Mouse (Mus musculus) natural killer cell, adult 2 months (primary cell): ENCODE data around the gene Gm26938.

Experiments
- DNase-seq, 2 experiments: peaks; one replicate each; pipeline ENCODE4 v3.0.0; 2022; ENCODE audit warnings: low spot score in 2 of 2

Gm26938 gene

DNA sequence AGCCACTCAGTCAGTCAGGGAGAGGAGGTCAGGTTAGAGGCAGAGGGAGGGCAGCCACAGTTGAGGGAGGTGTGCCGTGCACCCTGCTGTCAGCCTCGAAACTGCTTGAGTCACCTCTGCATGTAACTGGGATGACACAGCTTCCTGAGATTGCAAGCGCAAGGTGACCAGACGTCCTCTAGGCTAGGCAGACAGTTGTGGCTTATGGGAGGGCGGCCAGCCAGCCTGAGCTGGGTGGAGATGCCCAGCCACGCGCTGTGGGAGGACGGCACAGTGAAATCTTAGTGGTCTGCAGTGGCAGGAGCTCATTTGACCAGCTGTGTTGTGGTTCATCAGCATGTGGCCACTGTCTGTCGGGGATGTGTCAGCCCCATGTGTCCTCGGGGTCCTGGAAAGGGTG lies 31.3 kb downstream of the Gm26938 start:
- peak; percentile 78 to 87 for DNase-seq

DNA sequence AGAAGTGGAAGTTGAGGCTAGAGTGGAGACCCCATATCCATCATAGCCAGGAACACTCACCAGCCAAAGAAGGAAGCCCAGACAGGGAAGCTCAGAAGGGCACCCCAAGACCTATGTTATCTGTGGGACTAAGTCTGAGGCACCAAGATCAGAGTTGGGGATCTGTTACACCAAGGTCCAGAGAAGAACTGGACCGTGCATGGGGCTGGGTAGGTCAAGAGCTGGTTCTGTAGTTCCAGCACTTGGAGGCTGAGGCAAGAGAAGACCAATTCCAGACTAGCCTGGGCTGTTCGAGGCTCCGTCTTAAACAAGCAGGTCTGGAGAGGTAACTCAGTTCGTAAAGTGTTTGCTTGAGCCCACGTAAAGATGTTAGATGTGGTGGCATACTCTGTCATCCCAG lies 32.1 kb downstream of the Gm26938 start:
- no peak for DNase-seq

DNA sequence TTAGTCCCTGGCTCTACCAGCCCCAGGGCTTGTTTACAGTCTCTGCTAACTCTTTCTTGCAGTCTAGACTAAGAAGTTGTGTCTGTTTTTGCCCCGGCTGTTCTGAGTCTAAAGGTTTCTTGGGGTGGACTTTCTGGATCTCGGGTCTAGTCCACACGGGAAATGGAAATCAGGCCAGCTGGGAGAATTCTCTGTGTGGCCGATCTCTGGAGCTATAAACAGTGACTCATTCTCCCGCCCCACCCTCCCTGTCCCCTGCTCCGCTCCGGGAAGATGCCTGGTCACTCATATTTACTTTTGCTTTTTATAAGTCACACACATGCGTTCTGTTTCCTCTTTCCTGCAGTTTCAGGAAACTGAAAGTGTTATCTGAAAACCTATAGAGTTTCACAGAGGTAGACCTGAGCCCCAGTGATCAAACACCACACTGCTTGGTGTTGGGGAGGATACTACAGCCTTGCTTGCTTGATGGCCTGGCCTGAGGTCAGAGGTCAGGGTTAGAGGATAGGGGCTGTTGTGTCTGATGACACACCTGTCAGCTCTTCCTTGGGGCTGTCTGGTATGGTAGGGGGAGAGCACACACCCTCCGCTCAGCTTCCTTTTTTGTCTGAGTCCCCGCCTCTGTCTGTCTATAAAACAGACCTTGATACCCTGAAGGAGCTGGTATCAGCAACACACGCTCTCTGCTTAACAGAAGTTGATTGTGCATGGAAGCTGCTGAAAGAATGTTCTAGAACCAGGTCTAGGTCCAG lies 32.7 kb downstream of the Gm26938 start:
- no peak for DNase-seq

DNA sequence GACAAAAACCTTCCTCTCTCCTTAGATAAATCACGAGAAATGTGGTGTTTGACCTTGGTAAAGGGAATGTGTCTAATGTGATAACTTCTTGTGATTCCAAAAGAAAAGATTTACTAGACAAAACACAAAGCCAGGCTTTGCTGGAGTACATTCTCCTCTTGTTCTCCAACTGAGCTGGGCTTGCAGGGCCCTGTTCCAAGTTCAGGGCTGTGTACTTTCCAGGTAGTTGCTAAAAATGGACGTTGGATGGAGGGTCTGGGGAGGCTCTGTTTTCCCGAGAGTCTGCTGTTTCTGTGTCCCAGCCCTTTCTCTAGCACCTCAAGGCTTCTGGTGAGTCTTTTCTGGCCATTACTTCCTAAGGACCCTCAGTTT lies 33.3 kb downstream of the Gm26938 start:
- DNase-seq, result no peak

DNA sequence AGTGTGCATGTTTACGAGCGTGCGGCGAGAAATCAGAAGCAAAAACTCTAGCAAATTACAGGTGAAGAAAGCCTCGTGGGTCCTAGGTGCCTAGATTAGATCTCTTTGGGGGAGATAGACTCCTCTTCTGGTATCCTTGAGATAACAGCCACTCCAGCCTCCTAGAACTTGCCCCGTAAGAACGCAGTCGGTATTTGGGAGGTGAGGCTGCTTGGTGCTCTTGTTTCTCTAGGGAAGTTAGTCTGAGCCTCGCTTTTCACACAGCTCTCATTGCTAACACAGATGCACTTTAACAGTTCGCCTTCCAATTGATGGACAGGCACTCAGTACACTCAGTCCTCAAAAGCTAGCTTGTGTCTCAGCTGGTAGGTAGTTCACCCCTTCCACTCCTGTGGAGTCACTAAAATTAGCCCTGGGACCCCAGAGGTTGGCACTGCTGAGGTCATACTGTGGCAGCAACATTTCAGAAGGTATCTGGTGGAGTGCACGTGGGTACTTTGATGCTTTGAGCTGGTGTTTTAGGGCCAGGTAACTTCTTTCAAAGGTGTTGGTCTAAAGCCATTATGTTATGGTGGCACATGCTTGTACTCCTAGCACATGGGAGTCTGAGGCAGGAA lies 33.9 kb downstream of the Gm26938 start:
- DNase-seq, result no peak

DNA sequence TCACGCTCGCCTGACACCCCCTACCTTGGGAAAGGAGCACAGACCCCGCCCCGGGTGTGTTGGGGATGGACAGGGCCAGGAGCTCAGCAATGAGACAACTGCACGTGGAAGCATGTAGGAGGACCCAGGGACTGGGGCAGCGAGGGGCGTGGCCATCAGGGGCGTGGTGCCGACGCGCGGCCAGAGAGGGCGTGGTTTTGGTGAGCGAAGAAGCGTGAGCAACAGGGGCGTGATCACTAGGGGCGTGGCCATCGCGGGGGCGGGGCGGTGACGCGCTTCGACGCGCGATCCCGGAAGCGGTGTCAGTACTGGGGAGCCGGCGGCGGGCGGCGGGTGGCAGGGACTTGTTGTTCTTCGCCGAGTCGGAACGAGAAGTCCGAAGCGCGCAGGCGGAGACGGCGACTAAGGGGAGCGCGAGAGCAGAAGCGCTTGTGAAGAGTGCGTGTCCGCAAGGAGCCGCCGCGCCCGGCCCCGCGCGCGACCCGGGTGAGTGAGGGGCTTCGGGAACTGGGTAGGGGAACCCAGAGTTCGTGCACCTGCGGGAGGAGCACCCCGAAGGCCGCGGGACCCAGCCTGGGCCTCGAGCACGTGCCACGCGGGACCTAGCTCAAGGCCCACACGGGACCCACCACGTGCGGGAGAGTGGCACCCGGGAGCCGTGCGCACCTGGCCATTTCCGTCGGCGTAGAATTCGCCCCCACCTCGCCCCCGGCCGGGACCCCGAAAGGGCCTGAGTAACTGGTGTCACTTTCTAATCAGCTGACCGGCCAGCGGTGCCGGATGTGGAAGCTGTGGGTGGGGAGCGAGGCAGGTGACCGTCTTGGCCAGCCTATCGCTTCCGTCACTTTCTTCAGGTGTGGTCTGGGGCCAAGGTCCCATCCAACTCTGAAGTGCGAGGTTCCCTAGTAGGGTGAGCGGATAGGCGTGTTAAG lies 34.7 kb downstream of the Gm26938 start, which contains the start of gene Mafk:
Mafk (plus strand) TSS at position 287 of the 932 bp plus-strand sequence.
- peak; percentile 98 to 99 for DNase-seq

DNA sequence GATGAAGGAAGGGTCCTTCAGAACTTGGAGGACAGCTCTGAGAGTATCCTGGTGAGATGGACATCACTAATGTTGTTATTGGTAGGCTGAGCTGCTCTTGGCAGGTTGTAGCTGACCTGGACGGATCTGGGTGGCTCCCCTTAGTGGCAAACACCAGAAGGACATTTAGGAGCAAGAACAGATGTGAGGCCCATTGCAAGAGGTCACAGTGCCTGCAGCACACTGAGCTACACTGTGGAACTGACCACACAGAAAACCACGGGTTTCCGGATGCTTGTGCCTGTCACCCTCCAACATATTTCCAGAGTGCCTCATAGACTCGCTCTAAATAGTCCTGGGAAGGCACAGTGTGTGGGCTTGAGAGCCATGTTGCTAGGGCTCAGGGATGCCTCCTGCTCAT lies 36.7 kb downstream of the Gm26938 start:
- peak in 1 of 2 experiments; percentile 36 for DNase-seq

DNA sequence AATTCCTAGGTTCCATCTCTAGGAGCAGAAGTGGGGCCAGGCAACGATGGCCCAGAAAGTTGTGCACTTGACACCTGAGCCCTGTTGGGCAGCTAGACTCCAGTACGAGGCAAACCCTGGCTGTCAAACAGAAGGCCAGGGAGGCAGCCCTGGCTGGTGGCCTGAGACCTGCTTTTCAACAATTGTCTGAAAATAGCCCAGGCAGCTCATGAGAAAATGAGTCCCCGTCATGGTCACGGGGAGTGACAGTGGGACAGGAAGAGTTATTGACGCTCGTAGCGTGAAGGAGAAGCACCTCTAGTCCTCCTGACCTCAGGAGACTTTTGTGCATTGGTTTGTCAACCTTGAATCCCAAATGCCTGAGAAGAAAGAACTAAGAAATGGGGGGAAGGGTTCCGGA lies 44.8 kb downstream of the Gm26938 start:
- DNase-seq, result peak in 1 of 2 experiments; percentile 66

DNA sequence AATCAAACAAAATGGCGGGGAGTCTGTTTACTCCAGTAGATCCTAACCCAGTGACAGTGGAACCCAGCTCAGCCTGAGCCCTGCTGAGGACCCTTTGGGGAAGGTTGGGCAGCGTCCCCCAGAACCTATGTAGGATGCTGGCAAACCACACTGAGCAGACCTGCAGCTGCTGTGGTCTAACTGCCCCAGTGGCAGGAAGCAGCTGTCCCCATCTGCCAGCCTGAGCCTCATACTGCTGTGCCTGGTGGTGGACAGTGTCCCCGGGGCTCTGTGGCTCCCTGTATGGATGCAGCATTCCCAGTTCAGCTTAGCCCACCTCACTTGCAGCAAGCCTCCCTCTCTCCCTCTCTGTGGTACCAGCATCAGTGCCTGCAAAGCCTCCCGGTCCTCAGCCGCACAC lies 49.2 kb downstream of the Gm26938 start:
- no peak for DNase-seq

DNA sequence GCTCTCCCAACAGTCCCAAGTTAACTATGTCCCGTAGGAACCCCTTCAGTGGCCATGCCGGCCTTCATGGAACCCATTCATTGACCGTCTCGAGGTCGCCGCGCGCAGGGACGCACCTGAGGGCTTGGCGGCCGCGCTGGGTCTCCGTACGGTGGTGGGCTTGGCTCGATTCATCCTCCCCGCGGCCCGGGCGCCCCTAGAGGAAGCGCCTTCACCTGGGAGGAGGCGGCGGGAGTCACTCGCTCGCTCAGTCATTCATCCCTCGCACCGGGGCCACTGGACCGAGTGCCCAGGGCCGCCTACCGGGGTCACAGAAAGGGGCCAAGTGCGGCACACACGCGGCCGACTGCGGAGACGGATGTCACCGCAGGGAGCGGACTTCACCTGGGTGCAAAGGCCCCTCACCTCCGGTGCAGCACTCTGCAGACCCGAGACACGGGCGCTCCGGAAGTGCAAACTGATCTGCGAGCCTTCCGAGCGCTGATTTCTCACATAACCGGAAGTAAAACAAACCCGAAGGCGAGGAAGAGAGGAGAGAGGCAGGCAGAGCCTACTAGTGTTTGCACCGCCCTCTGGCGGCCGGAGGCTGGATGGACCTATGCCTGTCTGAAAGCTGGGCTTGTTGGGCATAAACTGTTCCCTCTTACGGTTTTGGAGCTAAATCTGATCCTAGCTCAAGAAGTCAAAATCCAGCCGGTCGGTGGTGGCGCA lies 50.8 kb downstream of the Gm26938 start, which contains the start of gene Ints1:
Ints1 (minus strand) TSS at position 459 of the 711 bp plus-strand sequence.
- DNase-seq, result peak; percentile 88 to 93

DNA sequence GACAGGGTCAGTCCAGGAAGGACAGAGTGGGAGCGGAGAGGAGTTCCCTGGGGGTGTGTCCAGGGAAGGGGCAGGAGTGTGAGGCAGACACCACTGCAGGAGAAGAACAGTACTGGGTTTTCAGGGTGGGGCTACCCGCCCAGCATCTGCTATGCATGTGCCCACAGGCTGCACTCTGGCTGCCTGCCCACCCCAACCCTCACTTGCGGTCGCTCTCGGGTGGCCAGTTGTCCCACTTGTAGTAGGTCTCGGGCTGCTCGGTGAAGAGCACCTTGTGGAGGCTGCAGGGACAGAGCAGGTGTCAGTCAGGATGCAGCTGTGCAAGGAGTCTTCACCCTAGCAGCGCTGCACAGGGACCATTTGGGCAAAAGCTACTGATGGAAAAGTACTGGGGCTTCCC lies 58.0 kb downstream of the Gm26938 start:
- DNase-seq, result no peak

DNA sequence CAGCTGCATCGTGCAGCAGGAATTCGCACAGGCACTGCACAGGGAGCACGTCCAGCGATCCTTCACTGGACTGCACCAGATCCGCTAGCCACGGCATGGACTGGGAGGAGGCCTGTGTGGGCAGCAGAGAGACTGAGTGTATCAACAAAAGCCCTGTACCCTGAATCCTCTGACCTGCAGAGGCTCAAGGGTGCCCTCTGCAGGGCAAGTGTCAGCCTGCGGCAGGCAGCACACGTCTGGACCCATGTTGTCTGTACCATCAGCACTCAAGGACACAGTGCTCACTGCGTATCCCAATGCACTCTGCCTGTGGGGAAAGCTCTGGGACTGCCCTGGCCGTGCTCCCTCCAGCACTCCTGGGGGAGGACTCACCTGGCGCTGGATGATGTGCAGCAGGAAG lies 61.9 kb downstream of the Gm26938 start:
- DNase-seq, result no peak

DNA sequence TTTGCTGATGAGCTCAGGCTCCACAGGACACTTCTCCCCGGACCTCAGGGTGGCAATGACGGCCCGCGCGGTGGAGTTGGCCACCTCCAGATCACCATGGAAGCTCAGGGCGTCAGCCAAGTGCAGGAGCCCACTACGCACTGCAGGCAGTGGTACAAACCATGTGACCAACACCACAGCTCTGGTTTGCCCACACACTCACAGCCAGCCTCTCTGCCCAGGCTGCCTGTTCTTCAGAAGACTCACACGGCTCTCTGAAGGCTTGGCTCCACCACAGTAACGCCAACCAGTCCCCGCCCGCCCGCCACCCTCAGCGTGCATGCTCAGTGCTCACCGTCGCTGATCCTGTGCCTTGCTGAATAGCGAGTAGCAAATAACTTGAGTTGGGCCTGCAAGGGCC lies 68.1 kb downstream of the Gm26938 start:
- DNase-seq, result no peak
